Comparison of ENCODE assay signal across 7 mouse cellular contexts in genomic region chr3:38299236-38299897, GRCm38 (mm10).
DNase-seq lines count a peak whose midpoint lies in the region; ATAC-seq and TF ChIP-seq lines count a peak whose summit lies in the region.

No protein-coding gene starts in this region.

- peak overlapping the region; percentile 65 for H3K27ac ChIP-seq in liver, adult 2 months (replicated peaks; ENCODE audit: insufficient read depth, low read depth, low read length)
- H3K27ac ChIP-seq in hindbrain, embryonic 14.5 days, result peak overlapping the region; percentile 32; the same call in 1 of the 2 replicates

- H3K79me2 ChIP-seq in liver, adult 2 months (ENCODE audit: control insufficient read depth, insufficient read depth, low read length), result no peaks in the 10 kb centered on the region

- no peaks in the 10 kb centered on the region for H3K27me3 ChIP-seq in liver, adult 2 months (ENCODE audit: control insufficient read depth, insufficient read depth, low read length)
- no peaks in the 10 kb centered on the region for H3K27me3 ChIP-seq in hindbrain, embryonic 14.5 days (ENCODE audit: control insufficient read depth, insufficient read depth, low read length)

- 37% methylated on average over 2 of the region's 2 CpGs for WGBS in liver, adult 2 months
- 14% methylated on average over 2 of the region's 2 CpGs for WGBS in hindbrain, embryonic 14.5 days

- ATAC-seq in hindbrain, embryonic 14.5 days (ENCODE audit: low FRiP score), result peak; percentile 92
- ATAC-seq in frontal cortex, adult (ENCODE audit: low TSS enrichment), result no peak

- no peak for TF ChIP-seq POLR2A in liver, adult 2 months (IDR thresholded peaks at IDR 0.05; ENCODE audit: extremely low read depth, insufficient read depth, low read length)

- TF ChIP-seq CTCF in liver, adult 2 months (IDR thresholded peaks at IDR 0.05; ENCODE audit: low read depth, low read length), result no peak

- no peaks in the 10 kb centered on the region for H3K36me3 ChIP-seq in liver, adult 2 months (ENCODE audit: control insufficient read depth, insufficient read depth, low read length)
- H3K36me3 ChIP-seq in hindbrain, embryonic 14.5 days (replicated peaks; ENCODE audit: control insufficient read depth, insufficient read depth), result no peaks in the 10 kb centered on the region

- no peaks in the 10 kb centered on the region for H3K9me3 ChIP-seq in hindbrain, embryonic 14.5 days (ENCODE audit: control insufficient read depth, low read length)

- H3K9ac ChIP-seq in liver, adult 2 months (ENCODE audit: low read depth, low read length), result no peak overlapping the region
- H3K9ac ChIP-seq in hindbrain, embryonic 14.5 days, result no peak overlapping the region

- no peak overlapping the region for H3K4me2 ChIP-seq in hindbrain, embryonic 14.5 days (replicated peaks)

- no peak for DNase-seq in liver, adult 2 months (ENCODE audit: extremely low read depth, low read depth, low spot score)
- no peak for DNase-seq in liver
- DNase-seq in cerebellum, postnatal 36 days, result peak; percentile 51 to 54
- DNase-seq in hindbrain, embryonic 14.5 days (ENCODE audit: low spot score), result peak; percentile 51
- DNase-seq in lung, postnatal 36 days, result peak; percentile 42
- DNase-seq in right cerebral cortex, postnatal 14 days, result no peak

- H3K4me1 ChIP-seq in liver, adult 2 months (ENCODE audit: control insufficient read depth, insufficient read depth, low read length), result peaks cover 8% of the 10 kb centered on the region; the same call in 1 of the 2 replicates
- peaks cover 7% of the 10 kb centered on the region; the same call in 1 of the 2 replicates for H3K4me1 ChIP-seq in hindbrain, embryonic 14.5 days (replicated peaks; ENCODE audit: control insufficient read depth, insufficient read depth, low read length)

- no peak overlapping the region for H3K4me3 ChIP-seq in liver, adult 2 months (ENCODE audit: insufficient read depth, low read depth, low read length)
- H3K4me3 ChIP-seq in hindbrain, embryonic 14.5 days (replicated peaks; ENCODE audit: low read length), result no peak overlapping the region

Comparison
In these comparisons a context has a peak if more than half of its experiments do, and no peak if none do; other contexts are left out.
1. DNase-seq: peak in cerebellum, postnatal 36 days (2 of 2), hindbrain, embryonic 14.5 days (single experiment) and lung, postnatal 36 days (single experiment); none in liver, adult 2 months (single experiment), liver (single experiment) and right cerebral cortex, postnatal 14 days (single experiment).